Mouse (Mus musculus) ES-E14 (cell line): ENCODE measurements at regions not wholly inside any gene's neighbourhood (a gene's known extent, or its start where the extent isn't known, plus 50 kb on each side); places are given as distances from the start of the nearest gene placed in this dataset.

ENCODE experiments used
- DNase-seq: peaks from one replicate; pipeline ENCODE4 v3.0.0-alpha.2; 2013; ENCODE audit warnings: low read depth, low spot score
- H3K27ac ChIP-seq: 2 replicates; pipeline ENCODE4 v1.5.1; 2012; ENCODE audit warnings: low read depth, mild to moderate bottlenecking, low read length, moderate library complexity, mixed read lengths; ENCODE audit not compliant: poor library complexity, insufficient read depth, severe bottlenecking
- H3K36me3 ChIP-seq: 2 replicates; pipeline ENCODE4 v1.6.1; 2012; ENCODE audit warnings: mild to moderate bottlenecking, low read length, moderate library complexity, mixed read lengths; ENCODE audit not compliant: control insufficient read depth, poor library complexity, insufficient read depth, severe bottlenecking
- H3K4me1 ChIP-seq, 2 experiments: fragments of 150-350 bp in 1 of 2; sonication (generic) in 1 of 2; 2 replicates each; pipeline ENCODE4 v1.6.1; 2012; ENCODE audit warnings: low read length in 2 of 2, mild to moderate bottlenecking in 1 of 2, mixed read lengths in 1 of 2; ENCODE audit not compliant: control insufficient read depth in 2 of 2, insufficient read depth in 2 of 2, poor library complexity in 1 of 2
- H3K4me3 ChIP-seq, 2 experiments: fragments of 150-350 bp in 1 of 2; sonication (generic) in 1 of 2; 2 replicates each; pipeline ENCODE4 v1.5.1; 2012; ENCODE audit warnings: low read length in 2 of 2, low read depth in 1 of 2, mild to moderate bottlenecking in 1 of 2, mixed read lengths in 1 of 2; ENCODE audit not compliant: insufficient read depth in 1 of 2, poor library complexity in 1 of 2, severe bottlenecking in 1 of 2
- H3K9ac ChIP-seq: 2 replicates; pipeline ENCODE4 v1.6.1; 2012; ENCODE audit warnings: low read depth, mild to moderate bottlenecking, low read length, mixed read lengths; ENCODE audit not compliant: poor library complexity, insufficient read depth, severe bottlenecking
- H3K9me3 ChIP-seq: fragments of 150-350 bp; sonication (generic); 2 replicates; pipeline ENCODE4 v1.6.1; 2012; ENCODE audit warnings: low read depth, mild to moderate bottlenecking, low read length; ENCODE audit not compliant: control insufficient read depth, insufficient read depth
- CHD2 ChIP-seq: IDR thresholded peaks from 2 replicates; pipeline ENCODE4 v1.6.1; 2014; ENCODE audit warnings: mild to moderate bottlenecking, low read depth, low read length, inconsistent platforms
- HCFC1 ChIP-seq: IDR thresholded peaks from 2 replicates; pipeline ENCODE4 v1.6.1; 2012; ENCODE audit warnings: low read length, inconsistent platforms, borderline replicate concordance; ENCODE audit not compliant: insufficient read depth
- MAFK ChIP-seq: IDR thresholded peaks from 2 replicates; pipeline ENCODE4 v1.6.1; 2014; ENCODE audit warnings: mild to moderate bottlenecking, low read depth, low read length, inconsistent platforms; ENCODE audit not compliant: insufficient read depth
- ZC3H11A ChIP-seq: IDR thresholded peaks from 2 replicates; pipeline ENCODE4 v1.6.1; 2012; ENCODE audit warnings: low read depth, mild to moderate bottlenecking, inconsistent platforms, low read length, borderline replicate concordance
- ZNF384 ChIP-seq: IDR thresholded peaks from 2 replicates; pipeline ENCODE4 v1.6.1; 2012; ENCODE audit warnings: low read depth, low read length, inconsistent platforms
- in situ Hi-C, 2 experiments: fragments of 600-800 bp; cut with MboI; formaldehyde crosslinking; loops; one replicate each; pipeline ENCODE4 v1.15.1; 2025; ENCODE audit warnings: low sequenced_read_pairs in 2 of 2, inconsistent platforms in 1 of 2; ENCODE audit not compliant: unreplicated experiment in 2 of 2

- in situ Hi-C loops = no loop called here
Measured at GRCm38 (mm10) chr9:5928166-5928850, 240.1 kb upstream of the Pdgfd start.

GRCm38 (mm10) chr9:5972292-5972691 is 196.1 kb upstream of the Pdgfd start:
- TF ChIP-seq HCFC1 = no peak
- TF ChIP-seq ZC3H11A = no peak
- TF ChIP-seq CHD2 = no peak
- no peak for TF ChIP-seq MAFK
- TF ChIP-seq ZNF384 = no peak
- no peak for DNase-seq
- no peak overlapping the region for H3K9ac ChIP-seq
- H3K4me3 ChIP-seq = no peak overlapping the region
- H3K27ac ChIP-seq = no peak overlapping the region
- H3K4me1 ChIP-seq = no peaks in the 10 kb centered on the region
- no peaks in the 10 kb centered on the region for H3K9me3 ChIP-seq
- in situ Hi-C loops = no loop called here
- H3K36me3 ChIP-seq = no peaks in the 10 kb centered on the region

More at GRCm38 (mm10) chr9:5928166-5928850, 240.1 kb upstream of the Pdgfd start:
- TF ChIP-seq HCFC1 = no peak
- no peak for TF ChIP-seq MAFK
- no peak for TF ChIP-seq ZC3H11A
- TF ChIP-seq ZNF384 = no peak
- no peak for TF ChIP-seq CHD2
- H3K4me3 ChIP-seq = peak overlapping the region; percentile 1 to 14; a peak in 3 of 4 replicates
- no peak for DNase-seq
- no peaks in the 10 kb centered on the region for H3K9me3 ChIP-seq
- peaks cover 0 to 2% of the 10 kb centered on the region in 2 experiments; a peak in 2 of 4 replicates for H3K4me1 ChIP-seq
- H3K36me3 ChIP-seq = no peaks in the 10 kb centered on the region
- H3K27ac ChIP-seq = no peak overlapping the region; the same call in 1 of the 2 replicates
- 0 out of 2 replicates have a peak overlapping the region, but pooled peaks have one; percentile 4 for H3K9ac ChIP-seq
